Mouse (Mus musculus) midbrain, embryonic 16.5 days (tissue): ENCODE measurements around the gene F2rl3. TPM values are rescaled to one million over a fixed set of nuclear protein-coding genes. Genes with fewer than 3 reads are reported as not detected.

Experiments
- ATAC-seq: fragments of 200-750 bp; cut with Nextera tagmentation; 2 replicates; pipeline ENCODE4 v1.8.0; 2017; ENCODE audit warnings: moderate TSS enrichment
- H3K27ac ChIP-seq: fragments of 300-500 bp; sonication (generic); 2 replicates; pipeline ENCODE4 v1.5.1; 2014; ENCODE audit warnings: mild to moderate bottlenecking, low read length, mixed read lengths
- H3K27me3 ChIP-seq: fragments of 300-500 bp; sonication (generic); 2 replicates; pipeline ENCODE4 v1.6.1; 2014; ENCODE audit warnings: low read depth, low read length, mixed read lengths; ENCODE audit not compliant: control insufficient read depth, insufficient read depth
- H3K36me3 ChIP-seq: fragments of 300-500 bp; sonication (generic); 2 replicates; pipeline ENCODE4 v1.6.1; 2014; ENCODE audit warnings: mild to moderate bottlenecking, low read length, moderate library complexity, mixed read lengths; ENCODE audit not compliant: control insufficient read depth, insufficient read depth
- H3K4me1 ChIP-seq: fragments of 300-500 bp; sonication (generic); 2 replicates; pipeline ENCODE4 v1.6.1; 2014; ENCODE audit warnings: mild to moderate bottlenecking, low read length, mixed read lengths; ENCODE audit not compliant: control insufficient read depth, insufficient read depth
- H3K4me2 ChIP-seq: fragments of 300-500 bp; sonication (generic); 2 replicates; pipeline ENCODE4 v1.6.1; 2014; ENCODE audit warnings: mild to moderate bottlenecking, low read length, mixed read lengths
- H3K4me3 ChIP-seq: fragments of 300-500 bp; sonication (generic); 2 replicates; pipeline ENCODE4 v1.5.1; 2014; ENCODE audit warnings: low read depth, mild to moderate bottlenecking, low read length, moderate library complexity, mixed read lengths
- H3K9ac ChIP-seq: fragments of 300-500 bp; sonication (generic); 2 replicates; pipeline ENCODE4 v1.6.1; 2014; ENCODE audit warnings: low read depth, low read length, mixed read lengths
- H3K9me3 ChIP-seq: fragments of 300-500 bp; sonication (generic); replicated peaks from 2 replicates; pipeline ENCODE4 v1.6.1; 2014; ENCODE audit warnings: mild to moderate bottlenecking, low read length, mixed read lengths; ENCODE audit not compliant: control insufficient read depth, poor library complexity, severe bottlenecking
- WGBS: fragments of 180-500 bp; shearing (Covaris S2); extraction: QIAGEN DNeasy Blood & Tissue Kit; methylation state at CpG from one replicate; pipeline ENCODE4 v1.1.7; 2014; 5-methylcytosine and 5-hydroxymethylcytosine counted together
- polyA plus RNA-seq: library from polyadenylated mRNA; unstranded; fragments of >200 nt; fragmentation: Nextera tagmentation; extraction: Ambion mirVana; gene quantifications from 2 replicates; pipeline ENCODE4 v1.2.1, GENCODE M21; 2015

Gene F2rl3
- polyA plus RNA-seq, 1 experiment from 2014 or later, result 0.48 TPM

GRCm38 (mm10) chr8:72757426-72758195, 4.1 kb upstream of the F2rl3 start:
- ATAC-seq, result no peak
- no peaks in the 10 kb centered on the region for H3K4me1 ChIP-seq
- H3K27ac ChIP-seq, result no peak overlapping the region
- no peak overlapping the region for H3K4me2 ChIP-seq
- no peaks in the 10 kb centered on the region for H3K9me3 ChIP-seq
- 92% methylated on average over 15 of the region's 15 CpGs for WGBS
- no peak overlapping the region for H3K4me3 ChIP-seq
- no peaks in the 10 kb centered on the region for H3K27me3 ChIP-seq
- H3K9ac ChIP-seq, result no peak overlapping the region
- H3K36me3 ChIP-seq, result peaks cover 51% of the 10 kb centered on the region

DNA sequence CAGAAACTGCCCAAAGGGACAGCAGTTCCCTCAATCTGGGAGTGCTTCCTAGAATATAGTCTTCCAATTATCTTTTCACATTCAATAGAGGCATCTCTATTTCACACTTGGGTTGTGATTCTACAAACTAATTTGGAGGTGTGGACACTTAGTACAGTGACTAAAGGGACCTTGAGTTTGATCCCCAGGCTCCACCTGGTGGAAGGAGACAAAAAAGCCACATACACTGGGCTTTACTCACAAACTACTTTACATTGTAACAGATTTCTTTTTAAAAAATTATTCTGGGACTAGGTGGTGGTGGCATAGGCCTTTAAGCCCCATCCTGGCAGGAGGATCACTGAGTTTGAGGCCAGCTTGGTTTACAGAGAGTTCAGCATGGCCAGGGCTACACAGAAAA, 3.4 kb upstream of the F2rl3 start:
- no peaks in the 10 kb centered on the region for H3K4me1 ChIP-seq
- H3K36me3 ChIP-seq, result peaks cover 44% of the 10 kb centered on the region
- no peak overlapping the region for H3K4me3 ChIP-seq
- no peaks in the 10 kb centered on the region for H3K9me3 ChIP-seq
- no peak for ATAC-seq
- no peak overlapping the region for H3K27ac ChIP-seq
- H3K4me2 ChIP-seq, result no peak overlapping the region
- no peak overlapping the region for H3K9ac ChIP-seq
- H3K27me3 ChIP-seq, result no peaks in the 10 kb centered on the region

DNA sequence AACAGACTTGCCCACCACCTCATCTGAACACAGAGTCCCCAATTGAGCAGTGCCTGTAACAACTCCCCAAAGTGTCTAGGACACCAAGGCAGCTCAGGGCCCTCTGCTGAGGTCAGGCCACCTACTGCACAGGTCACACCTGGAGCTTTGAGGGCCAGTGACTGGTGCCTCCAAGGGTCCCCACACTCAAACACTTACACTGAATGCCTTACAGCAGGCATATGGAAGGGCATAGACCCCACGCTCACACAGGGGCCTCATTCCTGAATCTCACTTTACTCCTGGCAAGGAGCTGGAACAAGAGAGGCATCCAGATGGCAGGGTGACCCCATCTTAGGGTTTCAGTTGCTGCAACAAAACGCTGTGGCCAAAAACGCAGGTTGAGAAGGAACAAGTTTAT, 1.5 kb upstream of the F2rl3 start:
- ATAC-seq, result no peak
- H3K27me3 ChIP-seq, result peaks cover 4% of the 10 kb centered on the region; the same call in 1 of the 2 replicates

GRCm38 (mm10) chr8:72762306-72762705, 626 bp downstream of the F2rl3 start:
- Histone ChIP-seq H3K4me1 (no peaks in the 10 kb centered on the region), H3K9me3 (no peaks in the 10 kb centered on the region), H3K36me3 (peaks cover 15% of the 10 kb centered on the region), H3K27me3 (peaks cover 4% of the 10 kb centered on the region; the same call in 1 of the 2 replicates), H3K9ac (no peak overlapping the region), H3K27ac (no peak overlapping the region), H3K4me2 (no peak overlapping the region), H3K4me3 (no peak overlapping the region)
- WGBS, result 90% methylated on average over 12 of the region's 12 CpGs
- no peak for ATAC-seq

More for the DNA sequence above, 1.5 kb upstream of the F2rl3 start:
- Histone ChIP-seq H3K27ac (no peak overlapping the region), H3K9ac (no peak overlapping the region), H3K4me2 (no peak overlapping the region), H3K36me3 (peaks cover 31% of the 10 kb centered on the region), H3K9me3 (no peaks in the 10 kb centered on the region), H3K4me3 (no peak overlapping the region), H3K4me1 (no peaks in the 10 kb centered on the region)
- WGBS, result 96% methylated on average over 3 of the region's 3 CpGs

DNA sequence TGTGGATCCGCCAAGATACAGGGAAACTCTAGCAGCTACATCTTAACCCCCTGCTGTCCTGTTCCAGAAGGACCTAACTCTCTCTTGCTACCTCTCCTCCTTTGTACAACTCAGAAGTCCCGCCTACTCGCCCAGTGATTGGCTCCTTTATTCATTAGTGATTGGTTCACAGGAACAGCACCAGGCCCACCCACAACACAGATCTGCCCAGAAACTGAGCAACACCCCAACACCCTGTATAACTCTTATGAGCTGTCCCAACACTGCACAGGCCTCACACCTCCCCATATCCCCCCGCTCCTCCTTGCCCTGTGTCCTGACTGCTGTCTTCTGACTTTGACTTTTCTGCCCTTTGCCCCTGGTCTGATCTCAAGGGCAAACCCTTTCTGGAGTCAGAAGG, 4.0 kb downstream of the F2rl3 start:
- Histone ChIP-seq H3K9ac (no peak overlapping the region), H3K4me3 (no peak overlapping the region), H3K27ac (no peak overlapping the region), H3K36me3 (no peaks in the 10 kb centered on the region), H3K27me3 (peaks cover 4% of the 10 kb centered on the region; the same call in 1 of the 2 replicates), H3K4me1 (no peaks in the 10 kb centered on the region), H3K4me2 (no peak overlapping the region), H3K9me3 (no peaks in the 10 kb centered on the region)
- no peak for ATAC-seq
- 68% methylated on average over 4 of the region's 4 CpGs for WGBS

- Histone ChIP-seq H3K4me3 (no peak overlapping the region), H3K4me1 (no peaks in the 10 kb centered on the region), H3K27ac (no peak overlapping the region), H3K4me2 (no peak overlapping the region), H3K9ac (no peak overlapping the region), H3K27me3 (peaks cover 4% of the 10 kb centered on the region; the same call in 1 of the 2 replicates), H3K36me3 (no peaks in the 10 kb centered on the region), H3K9me3 (no peaks in the 10 kb centered on the region)
- 21% methylated on average over 7 of the region's 7 CpGs for WGBS
- ATAC-seq, result no peak
Observed at GRCm38 (mm10) chr8:72766777-72767176, 5.1 kb downstream of the F2rl3 start.

GRCm38 (mm10) chr8:72777797-72778196, 16.1 kb downstream of the F2rl3 start:
- Histone ChIP-seq H3K4me3 (no peak overlapping the region), H3K4me1 (no peaks in the 10 kb centered on the region), H3K4me2 (no peak overlapping the region), H3K36me3 (no peaks in the 10 kb centered on the region), H3K27ac (no peak overlapping the region), H3K27me3 (no peaks in the 10 kb centered on the region), H3K9me3 (no peaks in the 10 kb centered on the region), H3K9ac (no peak overlapping the region)
- ATAC-seq, result no peak
- 81% methylated on average over 1 of the region's 1 CpGs for WGBS

- Histone ChIP-seq H3K4me2 (no peak overlapping the region), H3K4me1 (no peaks in the 10 kb centered on the region), H3K36me3 (no peaks in the 10 kb centered on the region), H3K9ac (no peak overlapping the region), H3K27me3 (no peaks in the 10 kb centered on the region), H3K27ac (no peak overlapping the region), H3K9me3 (no peaks in the 10 kb centered on the region), H3K4me3 (no peak overlapping the region)
- no peak for ATAC-seq
- 95% methylated on average over 4 of the region's 4 CpGs for WGBS
Observed at GRCm38 (mm10) chr8:72780644-72781043, 19.0 kb downstream of the F2rl3 start.

DNA sequence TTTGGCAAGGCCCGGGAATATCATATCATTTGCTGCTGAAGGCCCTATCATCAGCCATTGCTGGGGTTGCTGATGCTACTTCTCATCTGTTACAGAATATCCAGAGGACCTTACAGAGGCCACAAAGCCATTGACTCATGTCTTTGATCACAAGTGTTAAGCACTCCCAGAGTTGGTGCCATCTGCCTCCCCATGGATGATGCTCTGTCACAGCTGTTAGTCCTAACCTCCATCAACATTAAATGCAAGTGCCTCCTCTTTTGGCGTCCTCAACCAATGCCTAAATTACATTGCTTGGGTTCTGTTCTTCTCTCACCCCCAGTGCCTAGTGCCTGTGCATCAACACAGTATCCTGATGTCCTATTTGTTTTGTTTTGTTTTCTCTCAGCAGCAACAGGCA, 39.9 kb downstream of the F2rl3 start:
- Histone ChIP-seq H3K27me3 (no peaks in the 10 kb centered on the region), H3K9ac (no peak overlapping the region), H3K4me2 (no peak overlapping the region), H3K4me3 (no peak overlapping the region), H3K27ac (no peak overlapping the region), H3K36me3 (no peaks in the 10 kb centered on the region), H3K9me3 (no peaks in the 10 kb centered on the region), H3K4me1 (no peaks in the 10 kb centered on the region)
- ATAC-seq, result no peak
- 87% methylated on average over 2 of the region's 2 CpGs for WGBS
